Mouse (Mus musculus) liver, embryonic 14 days (tissue): ENCODE results near the gene Hsdl2. TPM values are rescaled to one million over a fixed set of nuclear protein-coding genes. Genes with fewer than 3 reads are reported as not detected.

ENCODE experiments used
- polyA plus RNA-seq: library from polyadenylated mRNA; depleted of rRNA; stranded (reverse); fragments of >200 nt; gene quantifications from 2 replicates; pipeline ENCODE4 v1.2.3, GENCODE M21; 2012; rRNA removed

Gene Hsdl2
- 11.2 and 12.6 TPM in 2 replicates for polyA plus RNA-seq

GRCm38 (mm10) chr4:59581314-59582185 lies at the start of gene Hsdl2:
TSS of gene Hsdl2 (plus strand) at chr4:59581563.

GRCm38 (mm10) chr4:59549175-59549976 lies 32.0 kb upstream of the Hsdl2 start, which contains the start of gene Ptbp3:
TSS of gene Ptbp3 (minus strand) at chr4:59549364.

GRCm38 (mm10) chr4:59625998-59626910 lies 44.9 kb downstream of the Hsdl2 start, which contains the start of gene E130308A19Rik:
TSS of gene E130308A19Rik (plus strand) at chr4:59626211.

Other genes with a start within 250 kb of the Hsdl2 start
- 17.5 and 21.1 TPM in 2 replicates for gene Susd1, start 142.9 kb upstream of the Hsdl2 start, polyA plus RNA-seq
- gene Ptbp3, start 32.2 kb upstream of the Hsdl2 start, polyA plus RNA-seq = 25.0 and 32.4 TPM in 2 replicates
- gene E130308A19Rik, start 44.6 kb downstream of the Hsdl2 start, polyA plus RNA-seq = 2.5 and 3.2 TPM in 2 replicates
- 7.0 and 9.5 TPM in 2 replicates for gene Inip, start 220.0 kb downstream of the Hsdl2 start, polyA plus RNA-seq
- 1.7 and 1.9 TPM in 2 replicates for gene Snx30, start 224.3 kb downstream of the Hsdl2 start, polyA plus RNA-seq